Mouse (Mus musculus) stomach, embryonic 14.5 days (tissue): Measurements from ENCODE around the gene Sh2b3. TPM values are rescaled to one million over a fixed set of nuclear protein-coding genes. Genes with fewer than 3 reads are reported as not detected.
A peak's percentile ranks its signal among the peaks of the same experiment; 100 is the strongest.

Experiments
- ATAC-seq: fragments of 200-750 bp; cut with Nextera tagmentation; 2 replicates; pipeline ENCODE4 v1.8.0; 2017; ENCODE audit warnings: low read depth, moderate TSS enrichment; ENCODE audit not compliant: insufficient number of reproducible peaks, insufficient read depth, low FRiP score
- H3K27ac ChIP-seq: fragments of 300-500 bp; sonication (generic); 2 replicates; pipeline ENCODE4 v1.5.1; 2014; ENCODE audit warnings: mild to moderate bottlenecking, low read length, moderate library complexity, mixed read lengths
- H3K27me3 ChIP-seq: fragments of 300-500 bp; sonication (generic); 2 replicates; pipeline ENCODE4 v1.6.1; 2014; ENCODE audit warnings: low read length, control low read depth, mixed read lengths; ENCODE audit not compliant: control insufficient read depth, insufficient read depth
- H3K36me3 ChIP-seq: fragments of 300-500 bp; sonication (generic); 2 replicates; pipeline ENCODE4 v1.6.1; 2014; ENCODE audit warnings: mild to moderate bottlenecking, control low read depth, low read length, moderate library complexity, mixed read lengths; ENCODE audit not compliant: control insufficient read depth, insufficient read depth
- H3K4me1 ChIP-seq: fragments of 300-500 bp; sonication (generic); 2 replicates; pipeline ENCODE4 v1.6.1; 2014; ENCODE audit warnings: low read length, control low read depth, mixed read lengths; ENCODE audit not compliant: control insufficient read depth, insufficient read depth
- H3K4me2 ChIP-seq: fragments of 300-500 bp; sonication (generic); replicated peaks from 2 replicates; pipeline ENCODE4 v1.6.1; 2014; ENCODE audit warnings: low read depth, low read length, control low read depth
- H3K4me3 ChIP-seq: fragments of 300-500 bp; sonication (generic); 2 replicates; pipeline ENCODE4 v1.5.1; 2014; ENCODE audit warnings: low read depth, low read length, control low read depth
- H3K9ac ChIP-seq: fragments of 300-500 bp; sonication (generic); replicated peaks from 2 replicates; pipeline ENCODE4 v1.6.1; 2014; ENCODE audit warnings: low read depth, mild to moderate bottlenecking, control low read depth, low read length, moderate library complexity, mixed read lengths
- H3K9me3 ChIP-seq: fragments of 300-500 bp; sonication (generic); 2 replicates; pipeline ENCODE4 v1.6.1; 2016; ENCODE audit warnings: low read depth, low read length, control low read depth; ENCODE audit not compliant: control insufficient read depth
- WGBS: fragments of 180-500 bp; shearing (Covaris S2); extraction: QIAGEN DNeasy Blood & Tissue Kit; methylation state at CpG from one replicate; pipeline ENCODE4 v1.1.7; 2014; 5-methylcytosine and 5-hydroxymethylcytosine counted together
- polyA plus RNA-seq: library from polyadenylated mRNA; unstranded; fragments of >200 nt; fragmentation: Nextera tagmentation; extraction: Ambion mirVana; gene quantifications from 2 replicates; pipeline ENCODE4 v1.2.1, GENCODE M21; 2014

The Sh2b3 gene
- 15.4 and 17.2 TPM in 2 replicates for polyA plus RNA-seq

DNA sequence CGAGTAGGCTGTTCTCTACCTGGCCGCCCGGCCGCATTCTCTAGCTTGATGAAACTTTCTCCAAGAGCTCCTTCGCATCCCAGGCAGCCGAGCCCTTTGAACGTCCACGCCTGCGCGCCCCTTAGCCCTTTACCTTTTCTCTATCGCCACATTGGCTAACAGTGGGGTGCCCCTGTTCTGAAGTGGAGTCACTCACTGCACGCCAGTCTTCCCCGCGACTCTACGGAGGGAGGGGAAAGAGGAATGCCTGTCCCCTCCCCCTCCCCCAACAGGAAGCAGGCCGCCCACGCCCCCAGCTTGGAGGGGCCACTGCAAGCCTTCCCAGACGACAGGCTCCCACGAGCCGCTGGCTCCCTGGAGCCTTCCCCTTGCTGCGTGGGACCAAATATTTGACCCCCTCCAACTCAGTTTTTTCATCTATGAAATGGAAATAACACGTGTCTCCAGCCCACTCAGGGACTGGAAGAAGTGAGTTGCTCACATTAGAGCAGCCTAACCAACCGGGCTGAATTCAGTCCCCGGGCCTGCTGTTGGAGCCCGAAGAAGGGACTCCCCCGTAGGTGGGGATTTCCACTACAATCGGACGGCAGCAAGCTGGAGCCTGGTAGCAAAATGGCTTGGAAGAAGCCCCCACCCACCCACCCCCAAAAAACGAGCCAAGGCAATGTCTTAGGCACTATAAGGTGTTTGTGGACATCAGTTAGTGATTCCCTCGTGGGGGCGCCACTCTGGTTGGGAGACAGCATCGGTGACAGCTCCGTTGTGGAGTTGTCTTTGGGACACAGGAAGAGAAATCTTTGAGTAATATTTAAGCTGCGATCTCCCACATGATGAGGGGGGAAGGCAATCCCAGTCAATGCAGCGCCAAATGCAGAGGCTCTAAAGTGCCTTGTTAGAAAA, at the start of gene Sh2b3:
Gene Sh2b3, minus strand, starts transcription at position 206 of the 900 bp plus-strand sequence.
- Histone ChIP-seq H3K9me3 (no peaks in the 10 kb centered on the region), H3K4me1 (peaks cover 44% of the 10 kb centered on the region), H3K36me3 (no peaks in the 10 kb centered on the region), H3K27me3 (no peaks in the 10 kb centered on the region), H3K9ac (peak within 1 kb of the TSS; percentile 64), H3K4me3 (peak within 1 kb of the TSS; percentile 84), H3K27ac (peak within 1 kb of the TSS; percentile 81), H3K4me2 (peak within 1 kb of the TSS; percentile 88)
- 1% methylated on average over 35 of the region's 35 CpGs for WGBS
- 0 out of 2 replicates have a peak, but pooled peaks have one; percentile 1 for ATAC-seq

DNA sequence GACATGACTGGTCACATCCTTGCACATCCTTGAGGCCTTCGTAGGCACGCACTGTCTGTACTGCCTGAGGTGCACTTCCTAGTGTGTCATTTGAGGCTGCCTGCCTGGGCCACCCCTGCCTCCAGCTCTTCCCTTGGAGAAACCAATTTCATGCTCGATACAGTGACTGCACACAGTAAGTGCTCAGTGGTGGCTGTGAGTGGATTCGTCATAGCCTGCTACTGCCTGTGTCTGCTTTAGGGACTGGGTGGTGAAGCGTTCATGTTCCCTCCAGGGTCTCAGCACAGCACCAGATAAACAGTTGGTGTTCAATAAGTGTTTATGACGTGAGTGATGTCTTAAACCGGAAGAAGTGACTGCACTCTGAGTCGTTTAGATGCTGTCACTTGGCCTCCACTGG, 45.9 kb upstream of the Sh2b3 start:
- H3K4me2 ChIP-seq = no peak overlapping the region
- no peaks in the 10 kb centered on the region for H3K27me3 ChIP-seq
- no peak overlapping the region for H3K27ac ChIP-seq
- H3K9ac ChIP-seq = no peak overlapping the region
- WGBS = 77% methylated on average over 8 of the region's 8 CpGs
- H3K4me1 ChIP-seq = no peaks in the 10 kb centered on the region
- H3K36me3 ChIP-seq = no peaks in the 10 kb centered on the region
- H3K9me3 ChIP-seq = no peaks in the 10 kb centered on the region
- no peak overlapping the region for H3K4me3 ChIP-seq
- ATAC-seq = no peak

DNA sequence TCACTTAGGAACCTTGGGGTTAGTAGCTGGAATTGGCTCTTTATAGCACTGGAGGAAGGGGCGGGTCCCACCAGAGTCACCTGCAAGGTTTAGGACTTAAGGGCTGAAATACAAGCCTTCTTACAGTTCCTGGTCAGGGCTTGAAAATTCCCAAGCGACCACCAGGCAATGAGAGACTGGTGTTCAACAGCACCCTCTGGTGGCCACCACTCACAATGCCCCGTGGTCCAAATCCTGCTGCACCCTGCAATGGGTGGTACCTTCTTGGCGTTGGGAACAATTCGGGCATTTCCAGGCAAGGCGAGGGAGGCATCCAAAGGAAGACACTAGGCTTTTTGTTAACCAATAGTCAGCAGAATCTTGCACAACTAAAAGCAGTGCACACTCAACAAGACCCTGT, 41.8 kb upstream of the Sh2b3 start:
- no peak overlapping the region for H3K4me2 ChIP-seq
- 61% methylated on average over 6 of the region's 6 CpGs for WGBS
- H3K4me3 ChIP-seq = no peak overlapping the region
- no peaks in the 10 kb centered on the region for H3K4me1 ChIP-seq
- H3K36me3 ChIP-seq = no peaks in the 10 kb centered on the region
- H3K9ac ChIP-seq = no peak overlapping the region
- no peak overlapping the region for H3K27ac ChIP-seq
- no peaks in the 10 kb centered on the region for H3K9me3 ChIP-seq
- ATAC-seq = no peak
- H3K27me3 ChIP-seq = no peaks in the 10 kb centered on the region

DNA sequence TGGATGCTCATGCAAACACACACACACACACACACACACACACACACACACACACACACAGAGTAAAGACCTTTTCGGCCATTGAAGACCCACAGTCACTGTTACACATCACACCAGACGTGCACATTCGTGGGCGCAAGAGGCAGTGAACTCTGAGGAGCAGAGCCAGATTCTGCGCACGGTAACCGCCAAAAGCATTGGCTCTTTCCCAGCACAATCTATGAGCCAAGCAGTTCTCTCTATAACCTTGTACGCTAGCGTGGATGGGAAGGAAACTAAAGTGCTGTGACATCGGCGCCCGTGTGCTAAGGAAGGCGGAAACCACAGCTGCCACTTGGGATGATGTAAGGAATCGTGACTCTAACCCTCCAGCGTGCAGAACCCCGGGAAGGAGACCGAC, 41.3 kb upstream of the Sh2b3 start:
- H3K36me3 ChIP-seq = no peaks in the 10 kb centered on the region
- H3K9me3 ChIP-seq = no peaks in the 10 kb centered on the region
- 88% methylated on average over 17 of the region's 17 CpGs for WGBS
- H3K27ac ChIP-seq = no peak overlapping the region
- ATAC-seq = no peak
- no peak overlapping the region for H3K9ac ChIP-seq
- no peak overlapping the region for H3K4me3 ChIP-seq
- no peaks in the 10 kb centered on the region for H3K4me1 ChIP-seq
- no peaks in the 10 kb centered on the region for H3K27me3 ChIP-seq
- H3K4me2 ChIP-seq = no peak overlapping the region

DNA sequence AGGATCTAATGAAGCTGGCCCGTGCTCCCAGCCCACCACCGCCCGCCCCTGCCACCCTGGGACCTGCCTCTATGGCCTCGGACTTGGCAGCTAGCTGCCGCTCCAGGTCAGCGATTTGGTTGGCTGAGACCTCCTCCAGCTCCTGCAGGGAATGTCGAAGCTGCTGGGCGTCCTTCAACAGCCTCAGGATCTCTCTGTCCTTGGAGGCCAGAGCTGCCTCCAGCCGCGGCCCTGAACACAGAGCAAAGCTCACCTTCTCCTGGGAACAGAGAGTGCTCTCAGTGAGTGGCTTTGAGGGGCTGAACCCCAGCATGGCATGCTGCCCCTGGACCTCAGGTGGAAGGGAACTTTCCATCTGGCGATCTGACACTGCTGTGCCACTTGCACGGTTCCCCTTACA, 39.5 kb upstream of the Sh2b3 start:
- Histone ChIP-seq H3K4me2 (no peak overlapping the region), H3K27me3 (no peaks in the 10 kb centered on the region), H3K4me3 (no peak overlapping the region), H3K36me3 (no peaks in the 10 kb centered on the region), H3K4me1 (no peaks in the 10 kb centered on the region), H3K9ac (no peak overlapping the region), H3K27ac (no peak overlapping the region), H3K9me3 (no peaks in the 10 kb centered on the region)
- ATAC-seq = no peak
- WGBS = 90% methylated on average over 12 of the region's 12 CpGs

DNA sequence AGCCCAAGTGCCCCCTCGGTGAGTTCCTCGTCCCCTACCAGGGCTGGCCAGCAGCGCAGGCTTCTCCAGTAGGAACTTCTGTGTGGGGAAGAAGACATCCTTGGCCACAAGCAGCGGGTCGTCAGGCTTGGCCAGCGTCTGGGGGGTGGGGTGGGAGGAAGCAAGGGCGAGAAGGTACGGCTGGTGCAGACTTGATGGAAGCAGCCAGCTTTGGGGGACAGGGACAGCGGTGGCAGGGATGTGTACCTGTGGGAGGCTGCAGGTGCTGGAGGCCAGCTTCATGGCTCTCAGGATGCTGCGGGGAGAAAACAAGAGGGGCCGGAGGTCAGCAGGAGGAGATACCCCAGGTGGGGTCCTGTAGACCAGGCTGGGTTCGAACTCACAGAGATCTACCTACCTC, 37.6 kb upstream of the Sh2b3 start:
- WGBS = 88% methylated on average over 12 of the region's 12 CpGs
- Histone ChIP-seq H3K9ac (no peak overlapping the region), H3K4me1 (no peaks in the 10 kb centered on the region)

DNA sequence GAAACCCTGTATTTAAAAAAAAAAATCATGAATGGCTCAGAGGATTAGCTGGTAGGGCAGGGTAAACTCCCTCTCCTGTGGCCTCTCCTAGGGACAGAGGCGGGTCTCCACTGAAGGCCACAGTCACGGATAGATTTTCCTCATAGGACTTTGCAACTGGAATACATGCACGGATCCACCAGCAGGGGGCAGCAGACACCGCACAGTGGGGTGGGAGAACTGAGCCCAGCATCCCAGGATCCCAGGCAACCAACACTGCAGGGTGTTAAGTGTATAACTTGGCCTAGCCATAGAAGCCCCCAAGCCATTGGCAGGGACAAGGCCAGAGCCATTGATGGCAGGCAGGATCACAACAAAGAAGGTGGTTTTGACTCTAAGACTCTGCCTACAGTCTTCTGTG, 34.7 kb upstream of the Sh2b3 start:
- Histone ChIP-seq H3K9me3 (no peaks in the 10 kb centered on the region), H3K9ac (no peak overlapping the region), H3K4me3 (no peak overlapping the region), H3K27me3 (no peaks in the 10 kb centered on the region), H3K36me3 (no peaks in the 10 kb centered on the region), H3K27ac (no peak overlapping the region), H3K4me1 (no peaks in the 10 kb centered on the region), H3K4me2 (no peak overlapping the region)
- 15% methylated on average over 4 of the region's 4 CpGs for WGBS
- ATAC-seq = no peak

More for the DNA sequence above, 37.6 kb upstream of the Sh2b3 start:
- H3K27me3 ChIP-seq = no peaks in the 10 kb centered on the region
- no peaks in the 10 kb centered on the region for H3K36me3 ChIP-seq
- ATAC-seq = no peak
- H3K27ac ChIP-seq = no peak overlapping the region
- H3K4me2 ChIP-seq = no peak overlapping the region
- no peaks in the 10 kb centered on the region for H3K9me3 ChIP-seq
- H3K4me3 ChIP-seq = no peak overlapping the region

DNA sequence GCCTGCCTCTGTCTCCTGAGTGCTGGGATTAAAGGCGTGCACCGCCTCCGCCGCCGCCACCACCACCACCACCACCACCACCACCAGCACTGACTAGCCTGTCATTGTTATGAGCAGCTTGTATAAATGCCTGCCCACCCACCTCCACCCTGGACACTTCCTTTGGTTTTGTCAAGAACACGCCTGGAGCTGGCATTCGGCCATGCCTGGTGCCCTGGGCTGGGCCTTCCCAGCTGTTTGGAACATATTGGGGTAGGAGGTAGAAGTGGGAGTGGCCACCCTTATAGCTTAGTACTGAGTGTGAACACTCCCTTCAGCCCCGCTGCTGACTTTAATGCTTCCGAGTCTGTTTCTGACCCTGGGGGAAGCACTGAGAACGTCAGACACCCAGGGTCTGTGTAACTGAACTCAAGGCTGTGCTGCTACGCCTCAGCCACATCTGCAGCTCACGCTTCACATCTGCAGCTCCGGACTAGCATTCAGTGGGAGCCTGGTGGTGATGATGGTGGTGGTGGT, 34.1 kb upstream of the Sh2b3 start:
- WGBS = 87% methylated on average over 13 of the region's 13 CpGs
- no peak overlapping the region for H3K27ac ChIP-seq

More for the DNA sequence above, 34.1 kb upstream of the Sh2b3 start:
- no peak overlapping the region for H3K9ac ChIP-seq
- H3K4me2 ChIP-seq = no peak overlapping the region
- H3K4me3 ChIP-seq = no peak overlapping the region
- H3K36me3 ChIP-seq = no peaks in the 10 kb centered on the region
- no peaks in the 10 kb centered on the region for H3K27me3 ChIP-seq
- no peaks in the 10 kb centered on the region for H3K9me3 ChIP-seq
- no peaks in the 10 kb centered on the region for H3K4me1 ChIP-seq
- ATAC-seq = no peak
